Mouse (Mus musculus) common myeloid progenitor, adult 5-6 weeks (primary cell): ENCODE measurements at regions not wholly inside any gene's neighbourhood (a gene's known extent, or its start where the extent isn't known, plus 50 kb on each side); places are given as distances from the start of the nearest gene placed in this dataset.
"Not testable (repeated sequence)": the region's sequence is repeated elsewhere in the genome, so short reads cannot be mapped to it uniquely, and the experiment has no call there.

ENCODE experiments used
- ATAC-seq: replicated peaks from 2 replicates; pipeline ENCODE4 v1.8.0; 2016; ENCODE audit warnings: low read depth, mild to moderate bottlenecking, moderate TSS enrichment, inconsistent platforms; ENCODE audit not compliant: poor library complexity, severe bottlenecking

- ATAC-seq, result peak; percentile 84
Observed at GRCm38 (mm10) chr10:118599610-118600009, 158.8 kb downstream of the Ifng start.

- no peak for ATAC-seq
Observed at GRCm38 (mm10) chr10:118602922-118603321, 162.1 kb downstream of the Ifng start.

- ATAC-seq, result no peak
Observed at GRCm38 (mm10) chr10:118603857-118604414, 163.1 kb downstream of the Ifng start.

GRCm38 (mm10) chr10:118605156-118605821, 164.4 kb downstream of the Ifng start:
- no peak for ATAC-seq

- ATAC-seq, result no peak
Observed at GRCm38 (mm10) chr10:118607418-118607817, 166.6 kb downstream of the Ifng start.

GRCm38 (mm10) chr10:118608376-118609145, 167.7 kb downstream of the Ifng start:
- ATAC-seq, result no peak

- no peak for ATAC-seq
Observed at GRCm38 (mm10) chr10:118609157-118609556, 168.3 kb downstream of the Ifng start.

- ATAC-seq, result peak; percentile 78
Observed at GRCm38 (mm10) chr10:118610868-118611461, 170.1 kb downstream of the Ifng start.

- ATAC-seq, result no peak
Observed at GRCm38 (mm10) chr10:118612091-118612490, 171.2 kb downstream of the Ifng start.

- no peak for ATAC-seq
Observed at GRCm38 (mm10) chr10:118613056-118613695, 172.3 kb downstream of the Ifng start.

GRCm38 (mm10) chr10:118614251-118614865, 173.5 kb downstream of the Ifng start:
- ATAC-seq, result no peak

GRCm38 (mm10) chr10:118615131-118616020, 174.5 kb downstream of the Ifng start:
- no peak for ATAC-seq

GRCm38 (mm10) chr10:118616031-118616615, 175.3 kb downstream of the Ifng start:
- ATAC-seq, result no peak

- no peak for ATAC-seq
Observed at GRCm38 (mm10) chr10:118617291-118618044, 176.6 kb downstream of the Ifng start.

- not testable (repeated sequence) for ATAC-seq
Observed at GRCm38 (mm10) chr10:118618251-118618650, 177.4 kb downstream of the Ifng start.

GRCm38 (mm10) chr10:118618766-118619600, 178.1 kb downstream of the Ifng start:
- no peak for ATAC-seq

- no peak for ATAC-seq
Observed at GRCm38 (mm10) chr10:118619601-118620000, 178.8 kb downstream of the Ifng start.
